Mouse (Mus musculus): ENCODE data around the gene Gm3573. TPM values are rescaled to one million over a fixed set of nuclear protein-coding genes. Genes with fewer than 3 reads are reported as not detected.
"Not testable (repeated sequence)": the region's sequence is repeated elsewhere in the genome, so short reads cannot be mapped to it uniquely, and the experiment has no call there.

Gene Gm3573
- polyA plus RNA-seq (2017; shearing (Covaris generic)): not detected

DNA sequence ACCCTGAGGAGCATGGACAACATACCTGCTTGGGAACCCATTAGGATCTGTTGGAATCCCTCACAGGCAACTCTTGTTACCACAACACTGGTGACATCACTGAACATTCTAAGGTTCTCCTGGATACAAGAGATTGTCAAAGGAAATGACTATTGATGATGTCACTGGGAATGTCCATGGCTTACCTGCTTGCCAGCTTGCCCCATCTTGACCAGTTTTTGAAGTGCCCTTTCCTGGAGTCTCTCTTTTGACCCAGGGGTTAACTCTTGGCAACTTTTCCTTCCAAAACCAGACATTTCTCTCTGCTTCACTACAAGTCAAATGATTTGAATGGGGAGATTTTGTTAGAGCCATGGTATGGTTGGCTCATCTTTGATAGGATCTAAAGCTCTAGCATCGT, at the start of gene Gm3573:
Gene Gm3573, minus strand, starts transcription at position 101 of the 400 bp plus-strand sequence.
- ATAC-seq: not testable (repeated sequence)

DNA sequence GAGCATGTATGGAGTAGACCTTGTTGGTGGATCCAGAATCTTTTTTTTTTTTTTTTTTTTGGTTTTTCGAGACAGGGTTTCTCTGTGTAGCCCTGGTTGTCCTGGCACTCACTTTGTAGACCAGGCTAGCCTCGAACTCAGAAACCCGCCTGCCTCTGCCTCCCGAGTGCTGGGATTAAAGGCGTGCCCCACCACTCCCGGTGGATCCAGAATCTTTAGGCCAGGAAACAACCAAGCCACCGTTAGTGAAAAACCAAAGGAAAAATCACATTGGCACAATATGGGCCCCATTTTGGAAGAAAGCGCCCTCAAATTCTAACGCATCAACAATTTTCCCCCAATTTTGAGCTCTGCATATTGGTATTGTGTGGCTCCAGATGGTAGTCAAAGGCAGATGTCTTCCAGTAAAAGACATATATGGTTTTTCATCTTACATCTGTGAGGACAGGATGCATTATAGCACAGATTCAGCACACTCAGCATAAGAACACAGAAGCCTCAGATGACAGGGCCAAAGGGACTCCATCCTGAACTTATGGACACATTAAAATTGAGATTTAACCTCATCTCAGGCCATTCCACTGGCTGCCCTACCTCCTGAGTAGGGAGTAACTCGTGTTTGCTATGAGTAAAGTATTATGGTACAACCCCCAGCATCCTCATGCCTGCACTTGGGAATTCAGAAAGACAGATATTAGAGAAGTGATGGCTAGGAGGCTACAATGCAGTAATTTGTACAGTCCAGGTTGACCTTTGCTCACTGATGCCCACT, 26.4 kb upstream of the Gm3573 start:
- not testable (repeated sequence) for ATAC-seq

DNA sequence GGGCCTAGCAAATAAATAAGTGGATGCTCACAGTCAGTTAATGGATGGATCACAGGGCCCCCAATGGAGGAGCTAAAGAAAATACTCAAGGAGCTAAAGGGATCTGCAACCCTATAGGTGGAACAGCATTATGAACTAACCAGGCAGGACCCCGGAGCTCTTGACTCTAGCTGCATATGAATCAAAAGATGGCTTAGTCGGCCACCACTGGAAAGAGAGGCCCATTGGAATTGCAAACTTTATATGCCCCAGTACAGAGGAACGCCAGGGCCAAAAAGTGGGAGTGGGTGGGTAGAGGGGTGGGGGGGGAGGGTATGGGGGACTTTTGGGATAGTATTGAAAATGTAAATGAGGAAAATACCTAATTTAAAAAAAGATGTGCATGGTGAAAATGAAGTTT, 6.7 kb downstream of the Gm3573 start:
- ATAC-seq: not testable (repeated sequence)

DNA sequence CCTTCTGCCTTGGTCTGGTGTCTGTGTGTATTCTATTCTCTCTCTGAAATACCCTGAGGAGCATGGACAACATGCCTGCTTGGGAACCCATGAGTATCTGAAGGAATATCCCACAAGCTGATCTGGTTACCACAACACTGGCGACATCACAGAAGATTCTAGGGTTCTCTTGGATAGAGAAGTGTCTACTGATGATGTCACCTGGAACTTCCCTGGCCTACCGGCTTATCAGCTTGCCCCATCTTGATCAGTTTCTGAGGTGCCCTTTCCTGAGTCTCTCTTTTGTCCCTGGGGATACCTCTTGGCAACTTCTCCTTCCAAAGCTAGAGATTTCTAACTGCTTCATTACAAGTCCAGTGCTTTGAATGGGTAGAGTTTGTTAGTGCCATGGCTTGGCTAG, 28.1 kb downstream of the Gm3573 start, which contains the start of gene Gm17027:
Gene Gm17027, minus strand, starts transcription at position 101 of the 400 bp plus-strand sequence.
- ATAC-seq: not testable (repeated sequence)

Other genes starting within 250 kb of the Gm3573 start
- gene 1700024B05Rik, start 246.8 kb downstream of the Gm3573 start, polyA plus RNA-seq (2017; shearing (Covaris generic)): not detected
- gene Gm6401, start 222.9 kb downstream of the Gm3573 start, polyA plus RNA-seq (2017; shearing (Covaris generic)): not detected
- not detected for gene Gm3543, start 207.5 kb downstream of the Gm3573 start, polyA plus RNA-seq (2017; shearing (Covaris generic))
- not detected for gene Gm7951, start 73.4 kb downstream of the Gm3573 start, polyA plus RNA-seq (2017; shearing (Covaris generic))
- gene Gm17027, start 28.2 kb downstream of the Gm3573 start, polyA plus RNA-seq (2017; shearing (Covaris generic)): not detected
- gene Gm17026, start 69.3 kb upstream of the Gm3573 start, polyA plus RNA-seq (2017; shearing (Covaris generic)): not detected
- not detected for gene Gm9611, start 106.6 kb upstream of the Gm3573 start, polyA plus RNA-seq (2017; shearing (Covaris generic))
- not detected for gene Gm7995, start 119.4 kb upstream of the Gm3573 start, polyA plus RNA-seq (2017; shearing (Covaris generic))
- not detected for gene Gm8005, start 248.9 kb upstream of the Gm3573 start, polyA plus RNA-seq (2017; shearing (Covaris generic))

All from inflammation-experienced regulatory T-cells, adult 6 months (primary cell).